Mouse (Mus musculus) ovary, postnatal 10 days (tissue): ENCODE results near the gene Ddx43.

Experiments
- DNase-seq: peaks from one replicate; pipeline ENCODE4 v3.0.0; 2022; ENCODE audit warnings: low spot score

Ddx43 gene

GRCm38 (mm10) chr9:78442579-78443392 is 47.2 kb downstream of the Ddx43 start, which contains the start of gene Cgas:
Gene Cgas (minus strand): TSS chr9:78443237.
- DNase-seq = peak; percentile 34

- no peak for DNase-seq
Observed at GRCm38 (mm10) chr9:78447606-78447972, 52.0 kb downstream of the Ddx43 start.

- peak; percentile 73 for DNase-seq
Observed at GRCm38 (mm10) chr9:78447973-78448873, 52.6 kb downstream of the Ddx43 start, which contains the start of the genes Mto1 and Gm17324. Gene Mto1 (plus strand): TSS chr9:78448208. Gene Gm17324 (minus strand): TSS chr9:78448786.

GRCm38 (mm10) chr9:78450404-78450803 is 54.8 kb downstream of the Ddx43 start:
- no peak for DNase-seq

GRCm38 (mm10) chr9:78451382-78451781 is 55.8 kb downstream of the Ddx43 start:
- DNase-seq = no peak

GRCm38 (mm10) chr9:78457026-78457425 is 61.4 kb downstream of the Ddx43 start:
- no peak for DNase-seq

- no peak for DNase-seq
Observed at GRCm38 (mm10) chr9:78463337-78463736, 67.8 kb downstream of the Ddx43 start.

- DNase-seq = no peak
Observed at GRCm38 (mm10) chr9:78465725-78466124, 70.1 kb downstream of the Ddx43 start.
